Mouse (Mus musculus) stomach, embryonic 16.5 days (tissue): ENCODE results near the gene Vars. TPM values are rescaled to one million over a fixed set of nuclear protein-coding genes. Genes with fewer than 3 reads are reported as not detected.
A peak's percentile ranks its signal among the peaks of the same experiment; 100 is the strongest.
"Not testable (repeated sequence)": the region's sequence is repeated elsewhere in the genome, so short reads cannot be mapped to it uniquely, and the experiment has no call there.

ENCODE experiments used
- ATAC-seq: fragments of 200-750 bp; cut with Nextera tagmentation; 2 replicates; pipeline ENCODE4 v1.8.0; 2017; ENCODE audit warnings: moderate number of reproducible peaks, moderate TSS enrichment; ENCODE audit not compliant: insufficient read depth, low FRiP score
- H3K27ac ChIP-seq: fragments of 300-500 bp; sonication (generic); 2 replicates; pipeline ENCODE4 v1.5.1; 2014; ENCODE audit warnings: low read length
- H3K27me3 ChIP-seq: fragments of 300-500 bp; sonication (generic); 2 replicates; pipeline ENCODE4 v1.6.1; 2014; ENCODE audit warnings: low read length, control low read depth, mixed read lengths; ENCODE audit not compliant: control insufficient read depth, insufficient read depth
- H3K36me3 ChIP-seq: fragments of 300-500 bp; sonication (generic); 2 replicates; pipeline ENCODE4 v1.6.1; 2014; ENCODE audit warnings: low read length; ENCODE audit not compliant: control insufficient read depth, insufficient read depth
- H3K4me1 ChIP-seq: fragments of 300-500 bp; sonication (generic); 2 replicates; pipeline ENCODE4 v1.6.1; 2014; ENCODE audit warnings: low read length, control low read depth, mixed read lengths; ENCODE audit not compliant: control insufficient read depth, insufficient read depth
- H3K4me2 ChIP-seq: fragments of 300-500 bp; sonication (generic); 2 replicates; pipeline ENCODE4 v1.6.1; 2014; ENCODE audit warnings: low read depth, low read length, mixed read lengths
- H3K4me3 ChIP-seq: fragments of 300-500 bp; sonication (generic); replicated peaks from 2 replicates; pipeline ENCODE4 v1.5.1; 2014; ENCODE audit warnings: mild to moderate bottlenecking, low read length
- H3K9ac ChIP-seq: fragments of 300-500 bp; sonication (generic); 2 replicates; pipeline ENCODE4 v1.6.1; 2014; ENCODE audit warnings: low read length
- H3K9me3 ChIP-seq: fragments of 300-500 bp; sonication (generic); replicated peaks from 2 replicates; pipeline ENCODE4 v1.6.1; 2016; ENCODE audit warnings: low read length, control low read depth; ENCODE audit not compliant: control insufficient read depth
- WGBS: fragments of 180-500 bp; shearing (Covaris S2); extraction: QIAGEN DNeasy Blood & Tissue Kit; methylation state at CpG from one replicate; pipeline ENCODE4 v1.1.7; 2014; 5-methylcytosine and 5-hydroxymethylcytosine counted together
- polyA plus RNA-seq: library from polyadenylated mRNA; unstranded; fragments of >200 nt; fragmentation: Nextera tagmentation; extraction: Ambion mirVana; gene quantifications from 2 replicates; pipeline ENCODE4 v1.2.1, GENCODE M21; 2015

The Vars gene
- polyA plus RNA-seq, 1 experiment from 2014 or later = 82.1 TPM

DNA sequence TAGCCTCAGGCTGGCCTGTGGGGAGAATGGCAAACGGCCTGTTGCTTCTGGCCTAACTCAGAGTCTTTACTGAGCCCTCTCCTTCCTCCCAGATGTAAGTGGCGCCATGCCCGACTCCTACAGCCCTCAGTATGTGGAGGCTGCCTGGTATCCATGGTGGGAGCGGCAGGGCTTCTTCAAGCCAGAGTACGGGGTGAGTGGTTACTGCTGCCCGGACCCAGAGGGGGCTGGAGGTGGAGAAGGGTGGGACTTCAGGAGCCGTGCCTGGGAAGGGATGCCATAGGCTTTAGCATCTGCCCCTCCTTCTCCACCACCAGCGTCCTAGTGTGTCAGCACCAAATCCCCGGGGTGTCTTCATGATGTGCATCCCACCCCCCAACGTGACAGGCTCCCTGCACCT is 4.4 kb downstream of the Vars start:
- H3K9ac ChIP-seq = no peak overlapping the region
- no peak for ATAC-seq
- peaks cover 22% of the 10 kb centered on the region for H3K36me3 ChIP-seq
- H3K4me2 ChIP-seq = no peak overlapping the region
- H3K9me3 ChIP-seq = no peaks in the 10 kb centered on the region
- no peak overlapping the region for H3K4me3 ChIP-seq
- 94% methylated on average over 10 of the region's 10 CpGs for WGBS
- H3K27ac ChIP-seq = no peak overlapping the region
- peaks cover 15% of the 10 kb centered on the region for H3K4me1 ChIP-seq
- no peaks in the 10 kb centered on the region for H3K27me3 ChIP-seq

DNA sequence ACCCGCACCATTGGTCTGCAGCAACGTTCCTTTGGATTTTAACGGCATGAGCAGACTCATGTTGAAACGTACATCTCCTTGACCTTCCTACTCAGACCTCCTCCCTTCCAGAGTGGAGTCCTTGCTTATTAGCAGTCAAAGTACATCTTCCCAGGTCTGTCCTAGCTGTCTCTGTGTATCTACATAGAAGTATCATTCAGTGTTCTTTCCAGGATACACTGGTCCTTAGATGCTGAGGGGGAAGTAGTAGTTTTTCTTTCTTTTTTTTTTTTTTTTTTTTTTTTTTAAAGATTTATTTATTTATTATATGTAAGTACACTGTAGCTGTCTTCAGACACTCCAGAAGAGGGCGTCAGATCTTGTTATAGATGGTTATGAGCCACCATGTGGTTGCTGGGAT is 5.1 kb downstream of the Vars start:
- not testable (repeated sequence) for H3K4me3 ChIP-seq, H3K27ac ChIP-seq, H3K9ac ChIP-seq, H3K9me3 ChIP-seq, H3K4me2 ChIP-seq, H3K27me3 ChIP-seq, ATAC-seq
- Histone ChIP-seq H3K36me3 (peaks cover 25% of the 10 kb centered on the region), H3K4me1 (peaks cover 15% of the 10 kb centered on the region)
- WGBS = 98% methylated on average over 4 of the region's 5 CpGs

DNA sequence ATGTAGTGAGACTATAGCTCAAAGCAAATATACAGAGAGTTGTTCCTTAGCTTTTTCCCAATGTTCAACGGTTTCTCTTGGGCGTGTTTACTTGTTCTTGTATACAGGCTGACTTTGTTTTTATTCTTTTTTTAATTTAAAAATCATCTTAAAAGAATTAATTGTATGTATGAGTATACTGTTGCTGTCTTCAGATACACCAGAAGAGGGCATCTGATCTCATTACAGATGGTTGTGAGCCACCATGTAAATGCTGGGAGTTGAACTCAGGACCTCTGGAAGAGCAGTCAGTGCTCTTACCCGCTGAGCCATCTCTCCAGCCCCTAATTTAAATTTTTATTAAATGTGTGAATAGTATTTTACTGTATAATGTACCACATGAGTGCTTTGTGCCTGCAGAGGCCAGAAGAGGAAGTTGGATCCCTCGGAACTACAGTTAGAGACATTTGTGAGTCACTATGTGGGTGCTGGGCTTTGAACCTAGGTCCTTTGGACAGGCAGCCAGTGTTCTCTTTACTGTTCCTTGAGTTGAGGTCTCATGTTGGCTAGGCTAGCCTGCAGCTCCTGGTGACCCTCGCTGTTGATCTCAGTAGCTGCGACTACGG is 6.7 kb downstream of the Vars start:
- no peaks in the 10 kb centered on the region for H3K27me3 ChIP-seq
- no peak overlapping the region for H3K27ac ChIP-seq
- H3K9me3 ChIP-seq = no peaks in the 10 kb centered on the region
- 92% methylated on average over 7 of the region's 7 CpGs for WGBS
- no peak overlapping the region for H3K4me2 ChIP-seq
- no peak for ATAC-seq
- H3K9ac ChIP-seq = no peak overlapping the region
- H3K36me3 ChIP-seq = peaks cover 27% of the 10 kb centered on the region
- H3K4me3 ChIP-seq = no peak overlapping the region
- H3K4me1 ChIP-seq = peaks cover 10% of the 10 kb centered on the region

DNA sequence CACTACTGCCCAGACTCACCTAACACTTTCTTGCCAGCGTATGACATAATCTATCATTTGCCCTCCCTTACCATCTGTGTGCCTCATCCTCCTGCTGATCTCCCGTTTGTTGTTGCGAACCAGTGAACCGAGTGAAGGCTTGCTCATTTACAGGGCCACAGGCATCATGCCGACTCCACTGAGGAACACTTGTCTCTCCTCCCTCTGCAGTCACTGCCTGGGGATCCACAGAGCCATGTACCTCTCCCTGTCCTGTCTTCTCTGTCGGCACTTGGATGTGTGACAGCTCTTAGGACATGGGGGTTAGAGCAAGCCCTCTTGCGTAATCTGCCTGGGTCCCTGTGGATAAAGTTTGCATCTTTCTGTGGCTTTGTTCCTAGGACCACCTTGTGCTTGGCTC is 8.8 kb downstream of the Vars start:
- ATAC-seq = no peak
- H3K4me1 ChIP-seq = no peaks in the 10 kb centered on the region
- H3K9ac ChIP-seq = no peak overlapping the region
- no peak overlapping the region for H3K4me3 ChIP-seq
- no peak overlapping the region for H3K4me2 ChIP-seq
- H3K27ac ChIP-seq = no peak overlapping the region
- peaks cover 40% of the 10 kb centered on the region for H3K36me3 ChIP-seq
- no peaks in the 10 kb centered on the region for H3K9me3 ChIP-seq
- H3K27me3 ChIP-seq = no peaks in the 10 kb centered on the region
- 90% methylated on average over 7 of the region's 7 CpGs for WGBS

DNA sequence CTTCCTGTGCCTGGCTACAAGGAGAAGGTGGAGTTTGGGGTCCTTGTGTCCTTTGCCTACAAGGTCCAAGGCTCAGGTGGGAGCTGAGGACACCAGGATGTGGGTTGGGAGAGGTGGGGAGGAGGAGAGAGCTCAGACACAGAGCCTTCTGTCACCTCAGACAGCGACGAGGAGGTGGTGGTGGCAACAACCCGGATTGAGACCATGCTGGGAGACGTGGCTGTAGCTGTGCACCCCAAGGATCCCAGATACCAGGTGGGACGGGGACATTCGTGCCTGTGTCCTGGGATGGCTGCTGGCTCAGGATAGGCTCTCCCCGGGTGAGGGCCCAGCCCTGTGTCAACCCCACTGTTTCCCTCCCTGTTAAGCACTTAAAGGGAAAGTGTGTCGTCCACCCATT is 10.7 kb downstream of the Vars start:
- Histone ChIP-seq H3K27me3 (no peaks in the 10 kb centered on the region), H3K4me1 (peaks cover 4% of the 10 kb centered on the region), H3K36me3 (peaks cover 32% of the 10 kb centered on the region), H3K27ac (no peak overlapping the region), H3K9ac (no peak overlapping the region), H3K4me2 (no peak overlapping the region), H3K9me3 (no peaks in the 10 kb centered on the region), H3K4me3 (no peak overlapping the region)
- WGBS = 94% methylated on average over 8 of the region's 8 CpGs
- ATAC-seq = no peak

DNA sequence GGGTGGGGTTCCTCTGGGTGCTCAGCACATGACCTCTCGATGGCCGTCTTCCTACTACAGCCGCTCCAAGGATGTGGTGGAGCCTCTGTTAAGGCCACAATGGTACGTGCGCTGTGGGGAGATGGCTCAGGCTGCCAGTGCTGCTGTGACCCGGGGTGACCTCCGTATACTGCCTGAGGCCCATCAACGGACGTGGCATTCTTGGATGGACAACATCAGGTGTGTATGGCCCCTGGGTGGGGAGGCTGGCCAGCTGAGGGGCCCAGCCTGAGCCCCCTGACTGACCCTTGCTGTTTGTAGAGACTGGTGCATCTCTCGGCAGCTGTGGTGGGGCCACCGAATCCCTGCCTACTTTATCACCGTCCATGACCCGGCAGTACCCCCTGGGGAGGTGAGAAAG is 11.6 kb downstream of the Vars start:
- Histone ChIP-seq H3K9me3 (no peaks in the 10 kb centered on the region), H3K36me3 (peaks cover 32% of the 10 kb centered on the region), H3K27me3 (no peaks in the 10 kb centered on the region), H3K9ac (no peak overlapping the region), H3K27ac (no peak overlapping the region), H3K4me3 (no peak overlapping the region), H3K4me2 (no peak overlapping the region), H3K4me1 (peaks cover 8% of the 10 kb centered on the region)
- 81% methylated on average over 13 of the region's 13 CpGs for WGBS
- ATAC-seq = no peak

DNA sequence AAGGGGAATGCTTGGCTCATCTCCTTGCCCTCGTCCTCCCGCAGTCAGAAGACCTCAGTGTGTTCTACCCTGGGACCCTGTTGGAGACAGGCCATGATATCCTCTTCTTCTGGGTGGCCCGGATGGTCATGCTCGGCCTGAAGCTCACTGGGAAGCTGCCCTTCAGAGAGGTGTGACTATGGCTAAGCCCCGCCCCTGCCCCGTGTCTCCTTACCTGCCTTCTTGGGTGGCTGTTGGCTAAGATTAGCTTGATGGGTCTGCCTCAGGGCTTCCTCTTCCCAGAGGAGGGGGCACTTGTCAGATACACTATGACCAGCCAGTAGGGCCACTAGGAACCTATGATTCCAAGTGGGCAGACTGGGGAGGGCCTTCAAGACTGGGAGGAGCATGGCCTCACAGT is 12.4 kb downstream of the Vars start:
- ATAC-seq = no peak
- Histone ChIP-seq H3K4me1 (peaks cover 8% of the 10 kb centered on the region), H3K4me2 (no peak overlapping the region), H3K27ac (no peak overlapping the region), H3K36me3 (peaks cover 32% of the 10 kb centered on the region), H3K4me3 (no peak overlapping the region), H3K27me3 (no peaks in the 10 kb centered on the region), H3K9ac (no peak overlapping the region), H3K9me3 (no peaks in the 10 kb centered on the region)
- WGBS = 76% methylated on average over 6 of the region's 6 CpGs

DNA sequence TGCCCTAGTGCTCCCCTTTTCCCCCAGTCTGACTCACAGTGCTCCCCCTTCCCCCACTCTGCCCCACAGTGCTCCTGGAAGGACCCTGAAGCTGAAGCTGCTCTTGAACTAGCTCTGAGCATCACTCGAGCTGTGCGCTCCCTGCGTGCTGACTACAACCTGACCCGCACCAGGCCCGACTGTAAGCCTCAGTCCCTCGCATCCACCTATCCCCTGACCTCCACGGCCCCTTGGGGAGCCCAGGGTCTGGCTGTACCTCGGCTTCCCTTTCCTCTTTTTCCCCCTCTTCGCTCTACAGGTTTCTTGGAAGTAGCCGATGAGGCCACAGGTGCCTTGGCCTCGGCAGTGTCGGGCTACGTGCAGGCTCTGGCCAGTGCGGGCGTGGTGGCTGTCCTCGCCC is 14.5 kb downstream of the Vars start:
- H3K4me3 ChIP-seq = no peak overlapping the region
- no peaks in the 10 kb centered on the region for H3K9me3 ChIP-seq
- WGBS = 87% methylated on average over 16 of the region's 16 CpGs
- no peak overlapping the region for H3K9ac ChIP-seq
- no peak overlapping the region for H3K27ac ChIP-seq
- H3K4me2 ChIP-seq = no peak overlapping the region
- H3K27me3 ChIP-seq = no peaks in the 10 kb centered on the region
- peaks cover 27% of the 10 kb centered on the region for H3K36me3 ChIP-seq
- peaks cover 8% of the 10 kb centered on the region for H3K4me1 ChIP-seq
- ATAC-seq = no peak

DNA sequence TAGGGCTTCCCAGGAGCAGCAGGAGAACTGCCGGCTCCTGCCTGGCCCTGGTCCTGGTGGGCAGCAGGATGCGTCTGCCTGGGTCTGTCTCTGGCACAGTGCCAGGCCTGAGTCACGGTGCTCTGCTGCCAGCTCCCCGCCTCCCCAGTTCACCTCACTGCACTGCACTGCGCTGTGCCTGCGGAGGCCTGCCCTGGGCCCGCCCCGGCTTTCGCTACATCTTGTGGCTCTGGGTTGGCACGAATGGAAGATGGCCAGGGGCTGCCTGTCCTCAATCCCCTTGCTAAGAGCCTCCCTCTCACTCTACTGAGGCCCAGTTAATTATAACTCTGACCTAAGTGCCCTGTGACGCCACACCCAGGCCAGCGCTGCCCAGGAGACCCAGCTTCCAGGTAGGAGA is 15.6 kb downstream of the Vars start, which contains the start of gene Vwa7:
Gene Vwa7, plus strand, starts transcription at position 204 of the 400 bp plus-strand sequence.
- Histone ChIP-seq H3K4me2 (no peak within 1 kb of the TSS), H3K9ac (peak within 1 kb of the TSS; percentile 54; the same call in 1 of the 2 replicates), H3K4me1 (peaks cover 13% of the 10 kb centered on the region), H3K27ac (peak within 1 kb of the TSS; percentile 61), H3K4me3 (no peak within 1 kb of the TSS), H3K36me3 (peaks cover 22% of the 10 kb centered on the region), H3K27me3 (no peaks in the 10 kb centered on the region), H3K9me3 (no peaks in the 10 kb centered on the region)
- WGBS = 48% methylated on average over 12 of the region's 12 CpGs
- ATAC-seq = peak; percentile 48; the same call in 1 of the 2 replicates
